Mouse (Mus musculus) testis, adult 2 months (tissue): Measurements from ENCODE around the gene Krcc1. TPM values are rescaled to one million over a fixed set of nuclear protein-coding genes. Genes with fewer than 3 reads are reported as not detected.

Experiments used
- H3K27ac ChIP-seq: fragments of 200-500 bp; 2 replicates; pipeline ENCODE4 v1.5.1; 2012; ENCODE audit warnings: low read depth, low read length; ENCODE audit not compliant: control insufficient read depth, insufficient read depth
- H3K27me3 ChIP-seq: fragments of 200-500 bp; 2 replicates; pipeline ENCODE4 v1.6.1; 2012; ENCODE audit warnings: mild to moderate bottlenecking, low read length, moderate library complexity; ENCODE audit not compliant: control insufficient read depth, insufficient read depth
- H3K36me3 ChIP-seq: fragments of 200-500 bp; 2 replicates; pipeline ENCODE4 v1.6.1; 2012; ENCODE audit warnings: mild to moderate bottlenecking, low read length; ENCODE audit not compliant: control insufficient read depth, insufficient read depth
- H3K4me1 ChIP-seq: fragments of 200-500 bp; 2 replicates; pipeline ENCODE4 v1.6.1; 2012; ENCODE audit warnings: low read length; ENCODE audit not compliant: control insufficient read depth, insufficient read depth
- H3K4me3 ChIP-seq: fragments of 200-500 bp; 2 replicates; pipeline ENCODE4 v1.5.1; 2012; ENCODE audit warnings: low read depth, mild to moderate bottlenecking, low read length, moderate library complexity, mixed read lengths; ENCODE audit not compliant: control insufficient read depth
- CTCF ChIP-seq: fragments of 200-500 bp; IDR thresholded peaks from 2 replicates; pipeline ENCODE4 v1.5.1; 2012; ENCODE audit warnings: low read depth, mild to moderate bottlenecking, inconsistent platforms, low read length, moderate library complexity; ENCODE audit not compliant: control insufficient read depth, insufficient read depth, insufficient replicate concordance
- POLR2A ChIP-seq: fragments of 200-500 bp; IDR thresholded peaks from 2 replicates; pipeline ENCODE4 v1.6.1; 2012; ENCODE audit warnings: low read depth, mild to moderate bottlenecking, inconsistent platforms, low read length, moderate library complexity; ENCODE audit not compliant: control insufficient read depth
- polyA plus RNA-seq: library from polyadenylated mRNA; depleted of rRNA; stranded (reverse); fragments of >200 nt; gene quantifications from 2 replicates; pipeline ENCODE4 v1.2.3, GENCODE M21; 2012; rRNA removed

The Krcc1 gene
- polyA plus RNA-seq, 1 experiment, result 24.4 TPM

DNA sequence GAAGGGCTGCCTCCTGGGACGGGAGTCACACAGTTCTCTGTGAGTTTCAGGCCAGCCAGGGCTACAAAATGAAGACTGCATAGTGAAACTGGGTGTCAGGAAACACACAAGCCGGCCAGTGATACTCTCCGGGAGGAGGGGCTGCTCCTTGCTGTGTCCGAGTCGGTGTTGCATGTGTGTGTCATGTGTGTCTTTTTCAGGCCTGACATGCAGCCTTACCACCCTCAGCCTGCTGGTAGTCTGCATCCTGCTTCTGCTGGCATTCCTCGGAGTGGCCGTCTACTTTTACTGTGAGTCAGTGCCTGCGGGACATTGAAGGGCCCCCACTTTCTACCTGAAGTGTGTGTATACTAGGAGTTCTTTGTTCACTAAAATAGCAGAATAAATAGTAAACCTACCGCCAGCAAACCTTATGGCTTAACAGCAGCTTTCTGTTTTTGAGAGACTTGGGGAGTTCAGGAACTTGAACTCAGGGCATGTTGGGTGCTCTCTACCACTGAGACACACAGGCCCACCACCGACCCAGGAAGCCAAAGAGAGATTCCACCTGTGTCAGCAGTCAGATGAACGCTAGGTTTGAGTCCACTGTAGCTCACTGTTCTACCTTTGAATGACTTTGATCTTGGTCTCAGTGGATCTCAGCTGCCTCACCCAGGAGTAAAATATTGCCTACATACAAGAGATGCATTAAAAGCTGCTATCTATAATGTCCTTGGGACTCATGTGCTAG is 60.9 kb downstream of the Krcc1 start:
- no peak overlapping the region for H3K4me3 ChIP-seq
- H3K27ac ChIP-seq, result no peak overlapping the region
- no peaks in the 10 kb centered on the region for H3K27me3 ChIP-seq
- H3K36me3 ChIP-seq, result no peaks in the 10 kb centered on the region
- TF ChIP-seq CTCF (no peak), POLR2A (no peak)
- no peaks in the 10 kb centered on the region for H3K4me1 ChIP-seq

DNA sequence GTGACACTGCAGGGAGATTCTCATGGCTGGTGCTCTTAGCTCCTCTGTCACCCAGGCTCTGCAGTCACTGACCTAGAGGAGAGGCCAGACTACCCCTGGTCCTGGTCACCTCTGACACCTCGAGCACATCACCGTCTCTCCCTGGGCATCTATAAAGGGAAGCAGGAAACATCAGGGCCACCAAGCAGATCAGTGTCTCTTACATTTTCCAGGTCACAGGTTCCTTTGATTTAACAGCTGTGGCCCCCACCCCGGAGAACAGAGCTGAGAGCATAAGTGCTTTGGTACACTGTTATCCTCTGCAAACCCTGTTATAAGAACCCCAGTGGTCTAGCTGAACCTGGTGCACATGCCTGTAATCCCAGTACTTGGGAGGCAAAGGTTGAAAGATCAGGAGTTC is 61.6 kb downstream of the Krcc1 start:
- Histone ChIP-seq H3K4me1 (no peaks in the 10 kb centered on the region), H3K27me3 (no peaks in the 10 kb centered on the region), H3K4me3 (no peak overlapping the region), H3K36me3 (no peaks in the 10 kb centered on the region), H3K27ac (no peak overlapping the region)
- TF ChIP-seq CTCF, result no peak
- TF ChIP-seq POLR2A, result no peak

DNA sequence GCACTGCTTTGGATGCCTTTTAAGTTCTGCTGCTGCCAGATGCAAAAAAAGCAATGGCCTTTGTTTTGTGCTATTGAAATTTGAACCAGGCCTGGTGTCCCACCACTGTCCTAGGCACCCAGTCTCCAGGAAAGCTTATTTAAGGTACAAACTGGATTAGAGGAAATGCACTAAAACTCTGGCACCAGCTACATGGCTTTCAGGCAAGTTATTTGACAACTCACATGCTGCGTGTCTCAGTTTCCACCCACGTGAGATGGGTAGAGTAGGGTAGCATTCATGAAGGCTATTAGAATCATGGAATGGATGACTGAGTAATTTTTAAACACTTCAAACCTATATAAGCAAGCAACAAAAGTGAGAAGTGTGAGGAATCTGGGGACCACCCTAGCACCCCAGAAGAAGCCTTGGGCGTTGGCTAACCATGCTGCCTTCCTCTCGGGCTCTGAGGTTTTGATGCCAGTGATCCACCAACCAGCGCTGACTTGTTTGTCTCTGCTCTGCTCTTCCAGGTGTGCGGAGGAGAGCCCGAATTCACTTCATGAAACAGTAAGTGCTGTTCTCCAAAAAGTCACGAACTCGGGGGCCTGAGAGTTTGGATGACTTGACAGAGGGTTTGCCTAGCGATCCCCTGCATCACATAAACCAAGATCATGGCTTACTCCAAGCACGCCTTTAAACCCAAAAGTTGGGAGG is 62.2 kb downstream of the Krcc1 start:
- Histone ChIP-seq H3K4me3 (no peak overlapping the region), H3K27me3 (no peaks in the 10 kb centered on the region), H3K36me3 (no peaks in the 10 kb centered on the region), H3K27ac (no peak overlapping the region), H3K4me1 (no peaks in the 10 kb centered on the region)
- no peak for TF ChIP-seq POLR2A
- no peak for TF ChIP-seq CTCF

Other genes starting within 250 kb of the Krcc1 start
- 3.2 and 4.0 TPM in 2 replicates for gene Thnsl2, start 127.2 kb upstream of the Krcc1 start, polyA plus RNA-seq
- gene Fabp1, start 71.8 kb upstream of the Krcc1 start, polyA plus RNA-seq, result 0.31 and 0.56 TPM in 2 replicates
- gene Smyd1, start 50.6 kb downstream of the Krcc1 start, polyA plus RNA-seq, result 4.9 and 5.4 TPM in 2 replicates
- gene Cd8b1, start 51.1 kb downstream of the Krcc1 start, polyA plus RNA-seq, result 2.0 TPM in 2 replicates
- 0.02 TPM in 1 of 2 replicates, not detected in the other for gene Cd8a, start 101.8 kb downstream of the Krcc1 start, polyA plus RNA-seq
- gene Rmnd5a, start 169.0 kb downstream of the Krcc1 start, polyA plus RNA-seq, result 8.9 and 11.0 TPM in 2 replicates
- 4.0 and 4.1 TPM in 2 replicates for gene Rnf103, start 222.2 kb downstream of the Krcc1 start, polyA plus RNA-seq